Mouse (Mus musculus): ENCODE data around the gene Amigo2. TPM values are rescaled to one million over a fixed set of nuclear protein-coding genes. Genes with fewer than 3 reads are reported as not detected.

Amigo2 gene
- total RNA-seq, 1 experiment = 8.5 TPM

- Histone ChIP-seq H3K9me3 (ENCODE audit: control insufficient read depth, insufficient read depth, low read depth, low read length) (no peaks in the 10 kb centered on the region), H3K9ac (ENCODE audit: insufficient read depth, low read depth, low read length, poor library complexity, severe bottlenecking) (no peak overlapping the region), H3K4me1 (ENCODE audit: control insufficient read depth in 2 of 2, insufficient read depth in 2 of 2, low read length in 2 of 2, poor library complexity in 1 of 2) (peaks cover 2 to 13% of the 10 kb centered on the region in 2 experiments; a peak in 3 of 4 replicates), H3K36me3 (ENCODE audit: control insufficient read depth, insufficient read depth, low read length, poor library complexity, severe bottlenecking) (no peaks in the 10 kb centered on the region), H3K27ac (ENCODE audit: insufficient read depth, low read depth, low read length, poor library complexity, severe bottlenecking) (no peak overlapping the region), H3K4me3 (ENCODE audit: insufficient read depth in 1 of 2, low read depth in 1 of 2, low read length in 2 of 2, poor library complexity in 1 of 2, severe bottlenecking in 1 of 2) (no peak overlapping the region)
- in situ Hi-C loops (cut with MboI; ENCODE audit: low sequenced_read_pairs in 2 of 2, unreplicated experiment in 2 of 2) = no loop called here
- DNase-seq (ENCODE audit: low read depth, low spot score) = no peak
- TF ChIP-seq ZC3H11A (IDR thresholded peaks at IDR 0.05; ENCODE audit: borderline replicate concordance, low read depth, low read length) = no peak
- no peak for TF ChIP-seq MAFK (IDR thresholded peaks at IDR 0.05; ENCODE audit: insufficient read depth, low read depth, low read length)
- no peak for TF ChIP-seq HCFC1 (IDR thresholded peaks at IDR 0.05; ENCODE audit: borderline replicate concordance, insufficient read depth, low read length)
- no peak for TF ChIP-seq CHD2 (IDR thresholded peaks at IDR 0.05; ENCODE audit: low read depth, low read length)
- TF ChIP-seq ZNF384 (IDR thresholded peaks at IDR 0.05; ENCODE audit: low read depth, low read length) = no peak
These were observed 37.1 kb upstream of the Amigo2 start for GRCm38 (mm10) chr15:97284201-97284600.

GRCm38 (mm10) chr15:97282572-97282881, 35.4 kb upstream of the Amigo2 start:
- Histone ChIP-seq H3K36me3 (ENCODE audit: control insufficient read depth, insufficient read depth, low read length, poor library complexity, severe bottlenecking) (no peaks in the 10 kb centered on the region), H3K9me3 (ENCODE audit: control insufficient read depth, insufficient read depth, low read depth, low read length) (no peaks in the 10 kb centered on the region), H3K4me1 (ENCODE audit: control insufficient read depth in 2 of 2, insufficient read depth in 2 of 2, low read length in 2 of 2, poor library complexity in 1 of 2) (peaks cover 2 to 13% of the 10 kb centered on the region in 2 experiments; a peak in 3 of 4 replicates), H3K9ac (ENCODE audit: insufficient read depth, low read depth, low read length, poor library complexity, severe bottlenecking) (no peak overlapping the region), H3K4me3 (ENCODE audit: insufficient read depth in 1 of 2, low read depth in 1 of 2, low read length in 2 of 2, poor library complexity in 1 of 2, severe bottlenecking in 1 of 2) (no peak overlapping the region), H3K27ac (ENCODE audit: insufficient read depth, low read depth, low read length, poor library complexity, severe bottlenecking) (no peak overlapping the region)
- in situ Hi-C loops (cut with MboI; ENCODE audit: low sequenced_read_pairs in 2 of 2, unreplicated experiment in 2 of 2) = no loop called here
- no peak for DNase-seq (ENCODE audit: low read depth, low spot score)
- TF ChIP-seq HCFC1 (IDR thresholded peaks at IDR 0.05; ENCODE audit: borderline replicate concordance, insufficient read depth, low read length) (no peak), ZC3H11A (IDR thresholded peaks at IDR 0.05; ENCODE audit: borderline replicate concordance, low read depth, low read length) (no peak), CHD2 (IDR thresholded peaks at IDR 0.05; ENCODE audit: low read depth, low read length) (no peak), MAFK (IDR thresholded peaks at IDR 0.05; ENCODE audit: insufficient read depth, low read depth, low read length) (no peak)

- in situ Hi-C loops (cut with MboI; ENCODE audit: low sequenced_read_pairs in 2 of 2, unreplicated experiment in 2 of 2) = no loop called here
- Histone ChIP-seq H3K4me1 (ENCODE audit: control insufficient read depth in 2 of 2, insufficient read depth in 2 of 2, low read length in 2 of 2, poor library complexity in 1 of 2) (peaks cover 2 to 9% of the 10 kb centered on the region in 2 experiments; a peak in 2 of 4 replicates), H3K9ac (ENCODE audit: insufficient read depth, low read depth, low read length, poor library complexity, severe bottlenecking) (no peak overlapping the region), H3K9me3 (ENCODE audit: control insufficient read depth, insufficient read depth, low read depth, low read length) (no peaks in the 10 kb centered on the region), H3K4me3 (ENCODE audit: insufficient read depth in 1 of 2, low read depth in 1 of 2, low read length in 2 of 2, poor library complexity in 1 of 2, severe bottlenecking in 1 of 2) (no peak overlapping the region), H3K27ac (ENCODE audit: insufficient read depth, low read depth, low read length, poor library complexity, severe bottlenecking) (no peak overlapping the region), H3K36me3 (ENCODE audit: control insufficient read depth, insufficient read depth, low read length, poor library complexity, severe bottlenecking) (no peaks in the 10 kb centered on the region)
- TF ChIP-seq MAFK (IDR thresholded peaks at IDR 0.05; ENCODE audit: insufficient read depth, low read depth, low read length) (no peak), CHD2 (IDR thresholded peaks at IDR 0.05; ENCODE audit: low read depth, low read length) (no peak), ZNF384 (IDR thresholded peaks at IDR 0.05; ENCODE audit: low read depth, low read length) (no peak), HCFC1 (IDR thresholded peaks at IDR 0.05; ENCODE audit: borderline replicate concordance, insufficient read depth, low read length) (no peak), ZC3H11A (IDR thresholded peaks at IDR 0.05; ENCODE audit: borderline replicate concordance, low read depth, low read length) (no peak)
- peak; percentile 16 for DNase-seq (ENCODE audit: low read depth, low spot score)
These were observed 34.9 kb upstream of the Amigo2 start for GRCm38 (mm10) chr15:97281712-97282571.

GRCm38 (mm10) chr15:97280776-97281175, 33.7 kb upstream of the Amigo2 start:
- TF ChIP-seq MAFK (IDR thresholded peaks at IDR 0.05; ENCODE audit: insufficient read depth, low read depth, low read length) (no peak), CHD2 (IDR thresholded peaks at IDR 0.05; ENCODE audit: low read depth, low read length) (no peak), ZC3H11A (IDR thresholded peaks at IDR 0.05; ENCODE audit: borderline replicate concordance, low read depth, low read length) (no peak), ZNF384 (IDR thresholded peaks at IDR 0.05; ENCODE audit: low read depth, low read length) (no peak), HCFC1 (IDR thresholded peaks at IDR 0.05; ENCODE audit: borderline replicate concordance, insufficient read depth, low read length) (no peak)
- Histone ChIP-seq H3K27ac (ENCODE audit: insufficient read depth, low read depth, low read length, poor library complexity, severe bottlenecking) (no peak overlapping the region), H3K9ac (ENCODE audit: insufficient read depth, low read depth, low read length, poor library complexity, severe bottlenecking) (no peak overlapping the region), H3K36me3 (ENCODE audit: control insufficient read depth, insufficient read depth, low read length, poor library complexity, severe bottlenecking) (no peaks in the 10 kb centered on the region), H3K9me3 (ENCODE audit: control insufficient read depth, insufficient read depth, low read depth, low read length) (no peaks in the 10 kb centered on the region), H3K4me3 (ENCODE audit: insufficient read depth in 1 of 2, low read depth in 1 of 2, low read length in 2 of 2, poor library complexity in 1 of 2, severe bottlenecking in 1 of 2) (no peak overlapping the region), H3K4me1 (ENCODE audit: control insufficient read depth in 2 of 2, insufficient read depth in 2 of 2, low read length in 2 of 2, poor library complexity in 1 of 2) (peaks cover 2 to 7% of the 10 kb centered on the region in 2 experiments; a peak in 2 of 4 replicates)
- in situ Hi-C loops (cut with MboI; ENCODE audit: low sequenced_read_pairs in 2 of 2, unreplicated experiment in 2 of 2) = no loop called here
- DNase-seq (ENCODE audit: low read depth, low spot score) = no peak

Measured in ES-E14 (cell line).